Mouse (Mus musculus): ENCODE results near the gene 1700113H08Rik. TPM values are rescaled to one million over a fixed set of nuclear protein-coding genes. Genes with fewer than 3 reads are reported as not detected.

1700113H08Rik gene
- total RNA-seq, 1 experiment = not detected

DNA sequence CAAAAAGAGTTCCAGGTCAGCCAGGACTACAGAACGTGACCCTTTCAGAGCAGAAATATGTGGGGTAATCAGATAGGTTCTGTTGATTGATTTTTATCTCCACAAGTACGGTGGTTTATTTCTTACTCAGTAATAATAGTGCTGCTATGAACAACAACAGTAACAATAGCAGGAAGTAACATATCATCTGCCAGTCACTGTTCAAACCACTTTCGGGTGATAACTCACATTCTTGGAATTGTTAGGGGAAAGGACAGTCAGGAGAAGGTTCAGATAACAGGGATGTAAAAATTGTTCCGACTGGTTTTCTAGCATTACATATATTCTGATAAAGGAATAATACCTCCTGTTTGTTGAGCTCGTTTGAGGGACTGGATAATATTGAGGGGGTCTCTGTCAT lies 42.4 kb upstream of the 1700113H08Rik start:
- H3K9me3 ChIP-seq (ENCODE audit: control insufficient read depth, insufficient read depth, low read depth, low read length) = no peaks in the 10 kb centered on the region
- DNase-seq (ENCODE audit: low read depth, low spot score) = no peak

DNA sequence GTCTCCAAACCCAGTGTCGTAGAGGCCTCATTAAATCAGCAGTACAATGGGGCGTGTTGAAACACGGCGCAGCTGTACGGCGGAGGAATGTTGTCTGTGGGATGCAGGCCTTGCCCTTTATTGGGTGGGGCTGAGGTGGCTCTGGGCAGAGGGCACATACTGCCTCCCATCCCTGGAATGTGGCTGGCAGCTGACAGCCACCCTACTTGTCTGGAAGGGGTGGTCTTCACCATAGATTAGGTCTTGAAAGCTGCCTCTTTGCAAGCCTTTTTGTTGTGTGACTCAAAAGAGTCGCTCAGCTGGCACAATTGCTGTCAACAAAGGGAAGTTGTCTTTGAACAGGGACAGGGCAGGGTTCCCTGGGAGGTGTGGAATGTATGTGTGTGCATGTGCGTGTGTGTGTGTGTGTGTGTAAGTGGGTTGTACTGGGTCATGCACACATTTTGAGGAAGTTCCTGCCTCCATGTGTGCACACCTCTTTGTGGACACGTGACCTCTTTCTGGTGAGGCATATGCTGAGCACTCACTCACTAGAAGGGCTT lies 41.6 kb upstream of the 1700113H08Rik start:
- no peak for TF ChIP-seq CHD2 (IDR thresholded peaks at IDR 0.05; ENCODE audit: low read depth, low read length)
- in situ Hi-C loops (cut with MboI; ENCODE audit: low sequenced_read_pairs in 2 of 2, unreplicated experiment in 2 of 2) = no loop called here
- no peak for DNase-seq (ENCODE audit: low read depth, low spot score)
- H3K27ac ChIP-seq (ENCODE audit: insufficient read depth, low read depth, low read length, poor library complexity, severe bottlenecking) = no peak overlapping the region
- no peaks in the 10 kb centered on the region for H3K36me3 ChIP-seq (ENCODE audit: control insufficient read depth, insufficient read depth, low read length, poor library complexity, severe bottlenecking)
- H3K9ac ChIP-seq (ENCODE audit: insufficient read depth, low read depth, low read length, poor library complexity, severe bottlenecking) = no peak overlapping the region
- no peaks in the 10 kb centered on the region for H3K9me3 ChIP-seq (ENCODE audit: control insufficient read depth, insufficient read depth, low read depth, low read length)
- no peaks in the 10 kb centered on the region for H3K4me1 ChIP-seq (ENCODE audit: control insufficient read depth in 2 of 2, insufficient read depth in 2 of 2, low read length in 2 of 2, poor library complexity in 1 of 2)
- no peak overlapping the region for H3K4me3 ChIP-seq (ENCODE audit: insufficient read depth in 1 of 2, low read depth in 1 of 2, low read length in 2 of 2, poor library complexity in 1 of 2, severe bottlenecking in 1 of 2)

More for the DNA sequence above, 42.4 kb upstream of the 1700113H08Rik start:
- Histone ChIP-seq H3K9ac (ENCODE audit: insufficient read depth, low read depth, low read length, poor library complexity, severe bottlenecking) (no peak overlapping the region), H3K4me1 (ENCODE audit: control insufficient read depth in 2 of 2, insufficient read depth in 2 of 2, low read length in 2 of 2, poor library complexity in 1 of 2) (no peaks in the 10 kb centered on the region), H3K27ac (ENCODE audit: insufficient read depth, low read depth, low read length, poor library complexity, severe bottlenecking) (no peak overlapping the region), H3K4me3 (ENCODE audit: insufficient read depth in 1 of 2, low read depth in 1 of 2, low read length in 2 of 2, poor library complexity in 1 of 2, severe bottlenecking in 1 of 2) (no peak overlapping the region), H3K36me3 (ENCODE audit: control insufficient read depth, insufficient read depth, low read length, poor library complexity, severe bottlenecking) (no peaks in the 10 kb centered on the region)
- in situ Hi-C loops (cut with MboI; ENCODE audit: low sequenced_read_pairs in 2 of 2, unreplicated experiment in 2 of 2) = no loop called here
- TF ChIP-seq ZNF384 (IDR thresholded peaks at IDR 0.05; ENCODE audit: low read depth, low read length) = no peak
- TF ChIP-seq CHD2 (IDR thresholded peaks at IDR 0.05; ENCODE audit: low read depth, low read length) = no peak
- TF ChIP-seq MAFK (IDR thresholded peaks at IDR 0.05; ENCODE audit: insufficient read depth, low read depth, low read length) = no peak
- TF ChIP-seq ZC3H11A (IDR thresholded peaks at IDR 0.05; ENCODE audit: borderline replicate concordance, low read depth, low read length) = no peak
- TF ChIP-seq HCFC1 (IDR thresholded peaks at IDR 0.05; ENCODE audit: borderline replicate concordance, insufficient read depth, low read length) = no peak

DNA sequence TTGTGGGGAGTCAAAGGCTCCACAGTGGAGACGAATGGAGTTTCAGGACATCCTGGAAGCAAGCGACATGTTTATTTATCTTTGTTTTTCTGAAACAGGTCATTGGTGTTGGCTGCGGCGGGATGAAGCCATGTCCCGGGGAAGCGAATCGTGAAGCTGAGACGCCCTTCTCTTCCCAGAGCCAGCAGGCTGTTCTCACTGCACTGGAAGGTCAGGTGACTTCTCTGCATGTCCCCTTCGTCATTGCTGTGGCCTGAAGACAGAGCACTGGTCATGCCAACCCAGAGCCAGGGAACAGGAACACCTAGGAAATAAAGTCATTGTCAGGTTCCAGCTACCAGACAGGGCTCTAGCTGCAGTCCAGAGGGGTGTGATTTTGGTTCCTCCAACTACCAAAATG lies 39.0 kb upstream of the 1700113H08Rik start:
- Histone ChIP-seq H3K9me3 (ENCODE audit: control insufficient read depth, insufficient read depth, low read depth, low read length) (no peaks in the 10 kb centered on the region), H3K27ac (ENCODE audit: insufficient read depth, low read depth, low read length, poor library complexity, severe bottlenecking) (no peak overlapping the region), H3K36me3 (ENCODE audit: control insufficient read depth, insufficient read depth, low read length, poor library complexity, severe bottlenecking) (no peaks in the 10 kb centered on the region), H3K4me1 (ENCODE audit: control insufficient read depth in 2 of 2, insufficient read depth in 2 of 2, low read length in 2 of 2, poor library complexity in 1 of 2) (no peaks in the 10 kb centered on the region), H3K9ac (ENCODE audit: insufficient read depth, low read depth, low read length, poor library complexity, severe bottlenecking) (no peak overlapping the region), H3K4me3 (ENCODE audit: insufficient read depth in 1 of 2, low read depth in 1 of 2, low read length in 2 of 2, poor library complexity in 1 of 2, severe bottlenecking in 1 of 2) (no peak overlapping the region)
- no peak for DNase-seq (ENCODE audit: low read depth, low spot score)
- in situ Hi-C loops (cut with MboI; ENCODE audit: low sequenced_read_pairs in 2 of 2, unreplicated experiment in 2 of 2) = no loop called here
- no peak for TF ChIP-seq HCFC1 (IDR thresholded peaks at IDR 0.05; ENCODE audit: borderline replicate concordance, insufficient read depth, low read length)
- TF ChIP-seq CHD2 (IDR thresholded peaks at IDR 0.05; ENCODE audit: low read depth, low read length) = no peak

DNA sequence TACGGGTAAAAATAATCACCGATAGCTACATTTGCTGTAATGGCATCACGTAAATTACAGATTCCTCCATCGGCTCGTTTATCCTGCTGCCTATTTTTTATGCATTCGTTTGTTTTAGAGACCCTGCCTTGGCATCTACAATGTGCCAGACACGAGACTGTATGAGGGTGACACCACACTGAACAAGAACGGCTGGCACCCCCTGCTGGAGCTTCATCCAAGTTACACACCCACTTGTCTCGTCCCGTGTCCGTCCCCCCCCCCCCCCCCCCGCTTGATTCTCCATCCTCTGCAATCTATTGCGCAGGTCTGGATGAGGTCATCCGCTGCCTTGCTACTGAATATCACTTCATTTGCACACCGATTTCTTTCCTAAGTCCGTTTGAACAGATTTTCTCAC lies 37.1 kb upstream of the 1700113H08Rik start:
- no peaks in the 10 kb centered on the region for H3K9me3 ChIP-seq (ENCODE audit: control insufficient read depth, insufficient read depth, low read depth, low read length)
- no peak overlapping the region for H3K4me3 ChIP-seq (ENCODE audit: insufficient read depth in 1 of 2, low read depth in 1 of 2, low read length in 2 of 2, poor library complexity in 1 of 2, severe bottlenecking in 1 of 2)
- TF ChIP-seq HCFC1 (IDR thresholded peaks at IDR 0.05; ENCODE audit: borderline replicate concordance, insufficient read depth, low read length) = no peak
- TF ChIP-seq CHD2 (IDR thresholded peaks at IDR 0.05; ENCODE audit: low read depth, low read length) = no peak
- TF ChIP-seq ZC3H11A (IDR thresholded peaks at IDR 0.05; ENCODE audit: borderline replicate concordance, low read depth, low read length) = no peak
- no peak for TF ChIP-seq MAFK (IDR thresholded peaks at IDR 0.05; ENCODE audit: insufficient read depth, low read depth, low read length)
- no peaks in the 10 kb centered on the region for H3K36me3 ChIP-seq (ENCODE audit: control insufficient read depth, insufficient read depth, low read length, poor library complexity, severe bottlenecking)
- H3K27ac ChIP-seq (ENCODE audit: insufficient read depth, low read depth, low read length, poor library complexity, severe bottlenecking) = no peak overlapping the region
- DNase-seq (ENCODE audit: low read depth, low spot score) = no peak
- in situ Hi-C loops (cut with MboI; ENCODE audit: low sequenced_read_pairs in 2 of 2, unreplicated experiment in 2 of 2) = no loop called here
- H3K4me1 ChIP-seq (ENCODE audit: control insufficient read depth in 2 of 2, insufficient read depth in 2 of 2, low read length in 2 of 2, poor library complexity in 1 of 2) = no peaks in the 10 kb centered on the region
- no peak overlapping the region for H3K9ac ChIP-seq (ENCODE audit: insufficient read depth, low read depth, low read length, poor library complexity, severe bottlenecking)

DNA sequence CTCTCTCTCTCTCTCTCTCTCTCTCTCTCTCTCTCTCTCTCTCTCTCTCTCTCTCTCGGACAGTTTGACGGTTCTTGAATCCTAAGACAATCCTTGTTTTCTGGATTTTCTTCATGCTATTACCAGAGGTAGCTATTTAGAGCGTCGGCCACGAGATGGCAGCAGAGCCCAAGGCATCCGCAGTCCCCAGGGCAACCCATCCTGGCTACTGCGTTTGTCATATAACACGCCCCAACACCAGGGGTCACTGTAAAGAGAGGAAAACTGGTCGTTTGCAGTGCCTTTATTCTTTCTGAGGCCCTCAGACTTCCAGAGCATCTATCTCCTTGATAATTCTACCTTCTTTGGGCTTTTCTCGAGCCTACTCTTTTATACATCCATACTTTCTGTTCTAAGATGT lies 33.0 kb upstream of the 1700113H08Rik start:
- Histone ChIP-seq H3K27ac (ENCODE audit: insufficient read depth, low read depth, low read length, poor library complexity, severe bottlenecking) (no peak overlapping the region), H3K36me3 (ENCODE audit: control insufficient read depth, insufficient read depth, low read length, poor library complexity, severe bottlenecking) (no peaks in the 10 kb centered on the region), H3K9me3 (ENCODE audit: control insufficient read depth, insufficient read depth, low read depth, low read length) (no peaks in the 10 kb centered on the region), H3K4me1 (ENCODE audit: control insufficient read depth in 2 of 2, insufficient read depth in 2 of 2, low read length in 2 of 2, poor library complexity in 1 of 2) (no peaks in the 10 kb centered on the region), H3K4me3 (ENCODE audit: insufficient read depth in 1 of 2, low read depth in 1 of 2, low read length in 2 of 2, poor library complexity in 1 of 2, severe bottlenecking in 1 of 2) (no peak overlapping the region), H3K9ac (ENCODE audit: insufficient read depth, low read depth, low read length, poor library complexity, severe bottlenecking) (no peak overlapping the region)
- DNase-seq (ENCODE audit: low read depth, low spot score) = peak; percentile 70
- TF ChIP-seq ZNF384 (IDR thresholded peaks at IDR 0.05; ENCODE audit: low read depth, low read length) (no peak), CHD2 (IDR thresholded peaks at IDR 0.05; ENCODE audit: low read depth, low read length) (no peak), MAFK (IDR thresholded peaks at IDR 0.05; ENCODE audit: insufficient read depth, low read depth, low read length) (no peak), HCFC1 (IDR thresholded peaks at IDR 0.05; ENCODE audit: borderline replicate concordance, insufficient read depth, low read length) (no peak), ZC3H11A (IDR thresholded peaks at IDR 0.05; ENCODE audit: borderline replicate concordance, low read depth, low read length) (peak; percentile 99)
- in situ Hi-C loops (cut with MboI; ENCODE audit: low sequenced_read_pairs in 2 of 2, unreplicated experiment in 2 of 2) = loop anchor here (25.0 kb wide), 2 partner anchors 487 to 1287 kb away; partner anchors contain the start of gene Pah (in 1 of the 2)

All from ES-E14 (cell line).